Mouse (Mus musculus) hindbrain, embryonic 14.5 days (tissue): ENCODE results near the gene Bbs2. TPM values are rescaled to one million over a fixed set of nuclear protein-coding genes. Genes with fewer than 3 reads are reported as not detected.
"Not testable (repeated sequence)": the region's sequence is repeated elsewhere in the genome, so short reads cannot be mapped to it uniquely, and the experiment has no call there.

Source experiments
- ATAC-seq: fragments of 200-750 bp; cut with Nextera tagmentation; 2 replicates; pipeline ENCODE4 v1.8.0; 2017; ENCODE audit warnings: moderate number of reproducible peaks, mild to moderate bottlenecking, moderate TSS enrichment, moderate library complexity; ENCODE audit not compliant: low FRiP score
- DNase-seq: peaks from one replicate; pipeline ENCODE4 v3.0.0-alpha.2; 2015; ENCODE audit warnings: low spot score
- H3K27ac ChIP-seq: fragments of 300-500 bp; sonication (generic); 2 replicates; pipeline ENCODE4 v1.5.1; 2014; ENCODE audit warnings: mild to moderate bottlenecking, moderate library complexity
- H3K27me3 ChIP-seq: fragments of 300-500 bp; sonication (generic); 2 replicates; pipeline ENCODE4 v1.6.1; 2014; ENCODE audit warnings: mild to moderate bottlenecking, low read length, mixed read lengths; ENCODE audit not compliant: control insufficient read depth, insufficient read depth
- H3K36me3 ChIP-seq: fragments of 300-500 bp; sonication (generic); replicated peaks from 2 replicates; pipeline ENCODE4 v1.6.1; 2014; ENCODE audit not compliant: control insufficient read depth, insufficient read depth
- H3K4me1 ChIP-seq: fragments of 300-500 bp; sonication (generic); replicated peaks from 2 replicates; pipeline ENCODE4 v1.6.1; 2014; ENCODE audit warnings: antibody characterized with exemption, low read length, mixed read lengths; ENCODE audit not compliant: control insufficient read depth, insufficient read depth
- H3K4me2 ChIP-seq: fragments of 300-500 bp; sonication (generic); replicated peaks from 2 replicates; pipeline ENCODE4 v1.6.1; 2014; ENCODE audit warnings: mild to moderate bottlenecking, moderate library complexity
- H3K4me3 ChIP-seq: fragments of 300-500 bp; sonication (generic); replicated peaks from 2 replicates; pipeline ENCODE4 v1.5.1; 2014; ENCODE audit warnings: mild to moderate bottlenecking, low read length
- H3K9ac ChIP-seq: fragments of 300-500 bp; sonication (generic); 2 replicates; pipeline ENCODE4 v1.6.1; 2014
- H3K9me3 ChIP-seq: fragments of 300-500 bp; sonication (generic); 2 replicates; pipeline ENCODE4 v1.6.1; 2016; ENCODE audit warnings: low read length; ENCODE audit not compliant: control insufficient read depth
- WGBS: fragments of 180-500 bp; shearing (Covaris S2); extraction: QIAGEN DNeasy Blood & Tissue Kit; methylation state at CpG from one replicate; pipeline ENCODE4 v1.1.7; 2014; 5-methylcytosine and 5-hydroxymethylcytosine counted together
- polyA plus RNA-seq: library from polyadenylated mRNA; unstranded; fragments of >200 nt; fragmentation: Nextera tagmentation; extraction: Ambion mirVana; gene quantifications from 2 replicates; pipeline ENCODE4 v1.2.1, GENCODE M21; 2014

The Bbs2 gene
- polyA plus RNA-seq, 1 experiment from 2014 or later: 19.7 TPM

DNA sequence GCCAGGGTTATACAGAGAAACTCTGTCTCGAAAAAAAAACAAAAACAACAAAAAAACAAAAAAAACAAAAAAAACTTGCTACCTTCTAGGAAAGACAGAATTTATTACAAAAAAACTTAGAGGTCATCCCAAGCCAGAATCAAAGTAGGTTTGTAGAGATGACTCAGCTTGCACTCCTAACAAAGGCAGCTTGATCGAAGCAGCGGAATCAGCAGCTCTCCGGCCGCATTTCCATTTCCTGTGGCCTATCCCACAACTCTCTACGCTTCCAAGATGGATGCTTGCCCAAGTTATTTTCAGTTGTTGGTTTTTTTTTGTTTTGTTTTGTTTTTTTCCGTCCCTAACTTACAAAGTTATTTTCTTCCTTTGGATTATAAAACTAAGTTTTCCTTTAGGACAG lies 29.9 kb downstream of the Bbs2 start:
- Histone ChIP-seq H3K4me2 (no peak overlapping the region), H3K4me1 (0 out of 2 replicates have a peak, but pooled peaks cover 8% of the 10 kb centered on the region), H3K9me3 (no peaks in the 10 kb centered on the region), H3K27me3 (no peaks in the 10 kb centered on the region), H3K36me3 (peaks cover 66% of the 10 kb centered on the region), H3K27ac (no peak overlapping the region), H3K9ac (no peak overlapping the region), H3K4me3 (no peak overlapping the region)
- ATAC-seq (no peak), DNase-seq (no peak)
- 98% methylated on average over 7 of the region's 7 CpGs for WGBS

DNA sequence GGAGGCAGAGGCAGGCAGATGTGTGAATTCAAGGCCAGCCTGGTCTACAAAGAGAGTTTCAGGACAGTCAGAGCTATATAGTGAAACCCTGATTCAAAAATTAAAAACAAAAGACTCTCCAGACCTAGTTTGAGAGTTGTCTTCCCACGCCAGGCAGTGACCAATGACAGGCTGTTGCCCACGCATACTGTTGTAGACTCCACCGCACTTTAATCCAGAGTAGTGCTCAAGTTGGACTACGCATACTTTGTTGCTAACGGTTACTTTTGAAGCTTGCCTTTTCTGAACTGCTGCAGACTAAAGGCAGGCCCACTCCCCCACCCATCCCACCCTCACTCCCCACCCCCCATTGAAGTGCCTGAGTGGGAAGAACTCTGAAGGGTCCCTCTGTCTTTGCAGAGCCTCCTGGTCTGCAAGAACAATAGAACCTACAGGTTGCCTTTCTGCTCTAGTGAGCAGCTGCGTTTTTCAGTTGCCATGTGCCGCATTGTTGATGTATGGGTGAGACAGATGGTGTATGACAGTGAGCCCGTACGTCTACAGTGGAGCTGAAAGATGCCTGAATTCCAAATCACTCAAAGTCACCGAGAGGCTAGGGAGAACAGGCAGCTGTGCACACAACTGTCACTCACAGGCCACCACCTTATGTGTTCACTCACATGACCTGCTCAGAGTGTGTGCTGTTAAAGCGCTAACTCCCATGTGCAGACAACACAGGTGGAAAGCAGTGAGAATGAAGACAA lies 32.4 kb downstream of the Bbs2 start:
- WGBS: 16% methylated on average over 11 of the region's 11 CpGs

DNA sequence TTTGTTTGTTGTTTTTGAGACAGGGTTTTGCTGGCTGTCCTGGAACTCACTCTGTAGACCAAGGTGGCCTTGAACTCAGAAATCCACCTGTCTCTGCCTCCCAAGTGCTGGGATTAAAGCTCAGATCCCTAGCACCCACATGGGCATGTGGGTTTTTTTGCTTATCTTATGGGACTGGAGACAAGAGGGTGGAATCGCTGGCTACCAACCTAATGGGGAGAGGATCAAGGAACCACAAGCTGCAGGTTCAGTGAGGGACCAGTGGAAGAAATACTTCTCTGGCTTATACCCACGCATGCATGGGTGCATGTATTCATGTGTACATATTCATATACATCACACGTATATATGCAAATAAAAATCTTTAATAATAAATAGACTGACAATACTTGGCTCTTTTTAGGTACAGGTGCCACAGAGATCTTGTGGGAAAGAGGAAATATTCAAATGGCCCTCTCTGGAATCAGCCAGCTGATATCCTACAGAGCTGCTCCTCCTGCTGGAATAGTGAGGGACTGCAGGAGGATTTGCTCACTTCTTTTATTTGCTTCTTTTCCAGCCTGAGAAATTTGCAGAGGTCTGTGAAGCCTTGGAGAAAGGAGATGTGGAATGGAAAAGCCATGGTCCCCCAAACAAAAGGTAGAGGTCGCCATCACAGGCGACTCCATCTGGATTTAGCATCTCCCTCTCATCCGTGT lies 41.4 kb downstream of the Bbs2 start:
- H3K27ac ChIP-seq: no peak overlapping the region
- no peak overlapping the region for H3K4me2 ChIP-seq
- H3K9me3 ChIP-seq: no peaks in the 10 kb centered on the region
- ATAC-seq: no peak
- H3K4me3 ChIP-seq: no peak overlapping the region
- H3K27me3 ChIP-seq: no peaks in the 10 kb centered on the region
- no peaks in the 10 kb centered on the region for H3K4me1 ChIP-seq
- no peak overlapping the region for H3K9ac ChIP-seq
- H3K36me3 ChIP-seq: peaks cover 86% of the 10 kb centered on the region
- 59% methylated on average over 6 of the region's 6 CpGs for WGBS
- DNase-seq: peak; percentile 77

More for the DNA sequence above, 32.4 kb downstream of the Bbs2 start:
- Histone ChIP-seq H3K4me3 (no peak overlapping the region), H3K4me1 (0 out of 2 replicates have a peak, but pooled peaks cover 8% of the 10 kb centered on the region), H3K27ac (no peak overlapping the region), H3K9me3 (no peaks in the 10 kb centered on the region), H3K36me3 (peaks cover 82% of the 10 kb centered on the region), H3K4me2 (no peak overlapping the region), H3K27me3 (no peaks in the 10 kb centered on the region), H3K9ac (no peak overlapping the region)
- ATAC-seq (peak; percentile 81), DNase-seq (peak; percentile 37)

DNA sequence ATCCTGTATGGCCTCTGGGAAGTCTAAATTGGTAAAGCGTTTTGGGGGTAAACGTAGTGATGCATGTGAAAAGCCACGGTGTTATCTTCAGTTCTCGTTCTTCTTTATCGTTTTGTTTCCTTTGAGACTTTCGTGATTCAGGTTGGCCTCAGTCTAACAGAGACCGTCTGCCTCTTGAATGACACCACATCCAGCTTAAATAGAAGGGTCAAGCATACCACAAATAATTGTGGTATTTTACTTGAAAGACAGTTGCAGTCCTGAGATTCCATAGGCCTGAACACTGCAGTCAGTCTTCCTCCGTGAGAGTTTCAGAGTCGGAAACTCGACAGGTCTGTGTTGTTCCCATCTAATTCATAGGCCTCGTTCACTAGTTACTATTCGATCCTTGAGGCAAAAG lies 46.0 kb downstream of the Bbs2 start:
- WGBS: 90% methylated on average over 12 of the region's 12 CpGs
- H3K4me1 ChIP-seq: no peaks in the 10 kb centered on the region
- no peaks in the 10 kb centered on the region for H3K27me3 ChIP-seq
- DNase-seq (no peak), ATAC-seq (no peak)
- no peak overlapping the region for H3K4me2 ChIP-seq
- H3K27ac ChIP-seq: no peak overlapping the region
- H3K9ac ChIP-seq: no peak overlapping the region
- peaks cover 75% of the 10 kb centered on the region for H3K36me3 ChIP-seq
- H3K9me3 ChIP-seq: no peaks in the 10 kb centered on the region
- no peak overlapping the region for H3K4me3 ChIP-seq

DNA sequence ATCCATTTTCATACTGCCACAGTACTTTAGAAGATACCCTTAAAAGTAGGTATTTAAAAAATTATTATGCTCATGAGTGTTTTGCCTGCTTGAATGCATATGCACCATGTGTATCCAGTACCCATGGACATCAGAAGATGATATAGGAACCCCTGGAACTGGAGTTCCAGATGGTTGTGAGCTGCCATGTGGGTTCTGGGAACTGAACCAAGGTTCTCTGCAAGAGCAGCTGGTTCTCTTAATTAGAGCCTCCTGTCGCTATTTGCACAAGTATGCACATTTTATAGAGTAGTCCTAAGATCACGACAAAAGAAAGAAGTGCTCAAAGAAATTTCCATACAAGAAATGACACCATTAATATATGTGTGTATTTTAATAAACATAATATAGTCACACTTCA lies 50.9 kb downstream of the Bbs2 start:
- H3K4me2 ChIP-seq: no peak overlapping the region
- H3K9ac ChIP-seq: no peak overlapping the region
- H3K27me3 ChIP-seq: no peaks in the 10 kb centered on the region
- no peak for DNase-seq
- no peak for ATAC-seq
- no peak overlapping the region for H3K4me3 ChIP-seq
- H3K27ac ChIP-seq: no peak overlapping the region
- H3K9me3 ChIP-seq: no peaks in the 10 kb centered on the region
- peaks cover 41% of the 10 kb centered on the region for H3K36me3 ChIP-seq
- H3K4me1 ChIP-seq: no peaks in the 10 kb centered on the region
- WGBS: 81% methylated on average over 2 of the region's 2 CpGs

DNA sequence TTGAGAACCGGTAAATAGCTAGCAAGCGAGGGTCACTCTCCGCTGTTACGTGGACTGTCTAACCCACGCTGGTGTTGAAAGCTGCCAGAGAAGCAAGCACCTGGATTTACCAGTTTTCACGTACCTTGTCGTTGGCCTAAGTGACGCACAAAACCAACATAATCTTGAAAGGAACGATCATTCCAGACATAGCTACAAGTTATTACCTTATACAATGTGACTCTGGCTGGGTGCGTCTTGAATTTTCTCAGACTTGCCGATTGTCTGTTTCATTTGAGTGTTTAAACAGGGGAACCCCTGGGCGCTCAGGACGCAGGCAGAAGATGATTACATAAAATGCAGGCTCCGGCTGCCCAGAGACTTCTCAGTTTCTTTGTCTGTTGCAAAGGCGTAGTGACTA lies 60.9 kb downstream of the Bbs2 start:
- Histone ChIP-seq H3K9me3 (no peaks in the 10 kb centered on the region), H3K27me3 (no peaks in the 10 kb centered on the region), H3K4me2 (peak overlapping the region; percentile 81), H3K27ac (no peak overlapping the region), H3K9ac (peak overlapping the region; percentile 72), H3K36me3 (0 out of 2 replicates have a peak, but pooled peaks cover 13% of the 10 kb centered on the region), H3K4me1 (peaks cover 26% of the 10 kb centered on the region), H3K4me3 (peak overlapping the region; percentile 90)
- 9% methylated on average over 15 of the region's 15 CpGs for WGBS
- DNase-seq (peak; percentile 29), ATAC-seq (no peak)

DNA sequence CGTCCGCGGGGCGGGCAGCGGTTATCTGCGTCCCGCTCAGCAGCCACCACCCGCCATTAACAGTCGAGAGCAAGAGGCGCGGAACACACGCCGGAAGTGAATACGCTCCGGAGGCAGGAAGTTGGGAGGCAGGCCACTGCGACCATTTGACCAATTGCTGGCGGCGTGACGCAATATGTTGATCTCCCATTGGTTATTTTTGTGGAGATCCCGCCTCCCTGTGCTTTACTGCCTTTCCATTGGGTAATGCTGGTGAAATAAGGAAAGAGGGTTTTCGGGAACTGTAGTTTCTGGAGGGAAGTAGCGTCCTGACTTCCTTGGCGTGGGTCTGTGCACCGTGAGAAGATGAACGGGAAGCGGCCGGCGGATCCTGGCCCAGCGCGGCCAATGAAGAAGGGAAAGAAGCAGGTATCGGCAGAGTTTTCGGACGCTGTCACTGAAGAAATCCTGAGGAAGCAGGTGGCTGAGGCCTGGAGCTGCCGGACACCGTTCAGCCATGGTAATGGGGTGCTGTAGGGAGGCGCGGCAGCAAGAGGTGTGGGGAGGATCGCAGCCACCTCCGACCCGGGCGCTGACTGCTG lies 61.7 kb downstream of the Bbs2 start, which contains the start of the genes Nudt21 and Ogfod1:
Nudt21 (minus strand) TSS at position 88 of the 581 bp plus-strand sequence.
Ogfod1 (plus strand) TSS at position 255 of the 581 bp plus-strand sequence.
- Histone ChIP-seq H3K4me1 (peaks cover 26% of the 10 kb centered on the region), H3K4me3 (peak within 1 kb of the TSS; percentile 90), H3K27me3 (no peaks in the 10 kb centered on the region), H3K36me3 (0 out of 2 replicates have a peak, but pooled peaks cover 13% of the 10 kb centered on the region), H3K4me2 (peak within 1 kb of the TSS; percentile 81), H3K9ac (peak within 1 kb of the TSS; percentile 77), H3K27ac (peak within 1 kb of the TSS; percentile 70), H3K9me3 (no peaks in the 10 kb centered on the region)
- ATAC-seq: peak; percentile 99
- under 1% methylated on average over 40 of the region's 41 CpGs for WGBS
- peak; percentile 99 for DNase-seq

DNA sequence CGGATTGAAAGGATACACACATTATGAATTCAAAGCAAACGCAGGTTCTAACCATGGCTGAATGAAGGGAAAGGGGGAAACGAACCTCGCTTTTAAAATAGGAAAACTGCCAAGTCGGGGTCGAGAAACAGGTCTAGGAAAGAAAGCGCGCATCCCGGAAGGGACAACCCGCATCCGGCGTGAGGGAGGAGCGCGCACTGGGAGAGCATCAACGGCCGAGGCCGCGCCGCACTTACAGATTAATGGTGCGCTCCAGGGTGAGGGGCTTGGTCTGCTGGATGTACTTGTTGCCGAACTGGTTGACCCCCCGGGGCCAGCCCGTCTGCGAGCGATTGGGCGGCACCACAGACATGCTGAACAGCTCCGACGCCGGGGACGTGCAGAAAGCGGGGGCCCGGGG lies 62.2 kb downstream of the Bbs2 start:
- 0% methylated on average over 20 of the region's 32 CpGs for WGBS
- H3K36me3 ChIP-seq: 0 out of 2 replicates have a peak, but pooled peaks cover 13% of the 10 kb centered on the region

DNA sequence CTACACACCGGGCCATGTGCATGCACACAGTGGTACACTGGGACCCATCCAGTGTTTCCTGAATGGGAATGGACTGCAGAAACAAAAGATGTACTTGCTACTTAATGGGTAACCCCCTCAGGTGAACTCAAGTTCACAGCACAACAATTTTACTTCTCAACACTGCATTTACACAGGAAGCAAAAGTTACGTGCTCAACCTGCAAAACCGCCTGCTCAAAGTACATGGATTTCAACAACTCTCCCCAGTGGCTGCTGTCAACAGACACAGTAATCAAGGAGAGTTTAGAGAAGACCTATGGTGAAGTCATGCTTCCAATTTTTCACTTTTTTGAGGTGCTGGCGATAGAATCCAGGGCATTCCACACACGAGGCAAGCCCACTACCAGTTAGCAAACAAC lies 63.5 kb downstream of the Bbs2 start:
- Histone ChIP-seq H3K4me2 (peak overlapping the region; percentile 76), H3K9me3 (no peaks in the 10 kb centered on the region), H3K27me3 (no peaks in the 10 kb centered on the region), H3K27ac (no peak overlapping the region), H3K36me3 (peaks cover 20% of the 10 kb centered on the region), H3K4me3 (0 out of 2 replicates have a peak overlapping the region, but pooled peaks have one; percentile 90), H3K9ac (peak overlapping the region; percentile 21; the same call in 1 of the 2 replicates), H3K4me1 (peaks cover 26% of the 10 kb centered on the region)
- 70% methylated on average over 5 of the region's 5 CpGs for WGBS
- DNase-seq: no peak
- ATAC-seq: no peak

More for the DNA sequence above, 62.2 kb downstream of the Bbs2 start:
- H3K27me3 ChIP-seq, H3K9me3 ChIP-seq: not testable (repeated sequence)
- DNase-seq: peak; percentile 66
- H3K4me3 ChIP-seq: peak overlapping the region; percentile 90
- peak overlapping the region; percentile 70 for H3K27ac ChIP-seq
- H3K4me1 ChIP-seq: peaks cover 26% of the 10 kb centered on the region
- peak overlapping the region; percentile 77 for H3K9ac ChIP-seq
- peak; percentile 88 for ATAC-seq
- peak overlapping the region; percentile 76 for H3K4me2 ChIP-seq
